Mouse (Mus musculus) heart, postnatal 36 days (tissue): ENCODE data around the gene Mysm1. TPM values are rescaled to one million over a fixed set of nuclear protein-coding genes. Genes with fewer than 3 reads are reported as not detected.

Source experiments
- DNase-seq, 2 experiments: peaks; one replicate each; pipeline ENCODE4 v3.0.0; 2021 to 2022
- intact Hi-C: fragments of 180-260 bp; cut with DNase I; formaldehyde crosslinking; loops from one replicate; pipeline ENCODE4 v1.15.1; 2025
- total RNA-seq, 2 experiments: library from RNA; stranded (reverse); gene quantifications; 2 replicates each; pipeline ENCODE4 v1.2.3; 2021

Gene Mysm1
- total RNA-seq, 2 experiments from 2014 or later, result 7.8 to 10.2 TPM

GRCm38 (mm10) chr4:94973321-94973720 is 5.6 kb downstream of the Mysm1 start:
- DNase-seq, result no peak
- intact Hi-C loops, result no loop called here

DNA sequence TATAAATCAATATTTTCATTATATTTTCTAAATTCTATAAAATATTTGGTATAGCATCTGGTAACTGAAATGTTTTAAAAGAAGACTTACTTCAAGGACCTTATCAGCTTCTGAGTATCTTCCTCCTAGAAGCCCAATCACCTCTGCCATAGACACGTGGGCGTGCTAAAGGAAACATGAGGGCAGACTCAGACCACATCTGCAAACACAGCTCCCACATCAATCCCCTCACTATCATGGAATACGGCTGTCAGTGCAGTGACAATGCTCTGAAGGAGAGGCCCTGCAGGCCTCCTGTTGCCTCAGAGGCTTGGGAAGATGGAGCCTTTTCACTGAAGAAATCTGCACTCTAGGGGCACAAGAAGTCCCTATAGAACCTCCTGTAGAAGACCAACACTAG is 26.1 kb downstream of the Mysm1 start:
- intact Hi-C loops, result no loop called here
- no peak for DNase-seq

DNA sequence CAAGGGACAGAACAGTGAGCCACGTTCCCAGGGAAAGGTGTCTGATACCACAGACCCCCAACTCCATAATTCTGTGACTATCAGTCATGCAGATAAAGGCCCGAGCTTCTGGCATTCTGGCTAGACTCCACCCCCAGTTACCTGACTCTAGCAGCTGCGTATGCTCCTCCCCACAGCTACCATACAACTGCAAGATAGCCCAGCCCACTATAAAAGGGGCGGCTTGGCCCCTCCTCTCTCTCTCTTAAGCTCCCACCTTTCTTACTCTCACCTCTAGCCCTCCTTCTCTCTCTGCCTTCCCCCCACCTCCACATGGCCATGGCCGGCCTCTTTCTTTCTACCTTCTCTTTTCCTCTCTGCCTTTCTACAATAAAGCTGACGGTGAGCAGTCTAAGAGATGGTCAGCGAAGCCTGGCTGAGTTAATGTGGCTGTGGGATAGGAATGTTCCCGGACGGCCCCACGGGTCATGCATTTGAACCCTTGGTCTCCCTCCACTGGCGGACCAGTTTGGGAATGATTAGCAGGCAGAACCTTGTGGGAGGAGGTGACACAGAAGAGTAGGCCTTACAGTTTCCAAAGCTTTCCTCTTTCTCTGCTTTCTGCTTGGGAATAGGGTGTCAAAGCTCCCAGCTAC is 37.6 kb downstream of the Mysm1 start:
- intact Hi-C loops, result no loop called here
- no peak for DNase-seq

- intact Hi-C loops, result no loop called here
- no peak for DNase-seq
Observed at GRCm38 (mm10) chr4:94928743-94929142, 50.2 kb downstream of the Mysm1 start, which contains the start of gene Eqtn. Eqtn (minus strand) TSS chr4:94928843.

DNA sequence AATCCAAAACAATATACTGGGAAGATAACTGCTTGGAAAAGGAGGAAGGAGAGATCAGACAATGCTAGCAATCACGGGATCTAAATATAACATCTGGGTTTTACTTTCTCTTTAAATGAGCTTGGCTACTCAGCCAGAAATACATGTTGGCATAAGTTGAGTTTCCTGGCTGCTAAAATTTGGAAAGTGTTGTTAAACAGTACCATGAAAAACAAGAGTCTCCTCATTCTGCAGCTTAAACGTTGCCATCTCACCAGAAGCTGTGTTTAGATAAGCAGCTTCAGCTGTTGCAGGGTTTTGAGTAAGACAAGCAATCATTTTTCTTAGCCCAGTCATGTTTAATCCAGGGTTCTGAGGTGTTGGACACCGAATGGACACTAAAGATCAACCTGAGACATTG is 77.1 kb downstream of the Mysm1 start:
- intact Hi-C loops, result loop anchor here (5.0 kb wide), 1 partner anchor 234 kb away; no protein-coding TSS in a partner anchor

GRCm38 (mm10) chr4:94900744-94901143 is 78.2 kb downstream of the Mysm1 start:
- peak; percentile 6 to 9 for DNase-seq
- intact Hi-C loops, result loop anchor here (5.0 kb wide), 1 partner anchor 233 kb away; no protein-coding TSS in a partner anchor

More for the DNA sequence above, 77.1 kb downstream of the Mysm1 start:
- no peak for DNase-seq

Other genes with a start within 250 kb of the Mysm1 start
- gene Tek, start 239.8 kb downstream of the Mysm1 start, total RNA-seq, result 10 to 100 TPM; 41.2 to 42.9 TPM
- not detected for gene Eqtn, start 50.3 kb downstream of the Mysm1 start, total RNA-seq
- gene Jun, start 73.1 kb upstream of the Mysm1 start, total RNA-seq, result 10 to 100 TPM; 46.7 to 63.5 TPM